Mouse (Mus musculus) kidney, embryonic 14.5 days (tissue): ENCODE results near the gene Dmkn. TPM values are rescaled to one million over a fixed set of nuclear protein-coding genes. Genes with fewer than 3 reads are reported as not detected.

Source experiments
- ATAC-seq: fragments of 200-750 bp; cut with Nextera tagmentation; 2 replicates; pipeline ENCODE4 v1.8.0; 2017; ENCODE audit warnings: moderate number of reproducible peaks, mild to moderate bottlenecking, moderate TSS enrichment, moderate library complexity; ENCODE audit not compliant: low FRiP score, low TSS enrichment
- H3K27ac ChIP-seq: fragments of 300-500 bp; sonication (generic); 2 replicates; pipeline ENCODE4 v1.5.1; 2014; ENCODE audit warnings: low read depth, mild to moderate bottlenecking, low read length, moderate library complexity, mixed read lengths
- H3K27me3 ChIP-seq: fragments of 300-500 bp; sonication (generic); 2 replicates; pipeline ENCODE4 v1.6.1; 2014; ENCODE audit warnings: mild to moderate bottlenecking, low read length; ENCODE audit not compliant: control insufficient read depth, insufficient read depth
- H3K36me3 ChIP-seq: fragments of 300-500 bp; sonication (generic); 2 replicates; pipeline ENCODE4 v1.6.1; 2014; ENCODE audit warnings: low read length, mixed read lengths; ENCODE audit not compliant: control insufficient read depth, insufficient read depth
- H3K4me1 ChIP-seq: fragments of 300-500 bp; sonication (generic); 2 replicates; pipeline ENCODE4 v1.6.1; 2014; ENCODE audit warnings: low read length, mixed read lengths; ENCODE audit not compliant: control insufficient read depth, insufficient read depth
- H3K4me2 ChIP-seq: fragments of 300-500 bp; sonication (generic); replicated peaks from 2 replicates; pipeline ENCODE4 v1.6.1; 2014; ENCODE audit warnings: low read depth, mild to moderate bottlenecking, low read length
- H3K4me3 ChIP-seq: fragments of 300-500 bp; sonication (generic); 2 replicates; pipeline ENCODE4 v1.5.1; 2014; ENCODE audit warnings: mild to moderate bottlenecking, low read length
- H3K9ac ChIP-seq: fragments of 300-500 bp; sonication (generic); 2 replicates; pipeline ENCODE4 v1.6.1; 2014; ENCODE audit warnings: low read depth, mild to moderate bottlenecking, low read length, moderate library complexity
- H3K9me3 ChIP-seq: fragments of 300-500 bp; sonication (generic); 2 replicates; pipeline ENCODE4 v1.6.1; 2016; ENCODE audit warnings: low read length; ENCODE audit not compliant: control insufficient read depth
- WGBS: fragments of 180-500 bp; shearing (Covaris S2); extraction: QIAGEN DNeasy Blood & Tissue Kit; methylation state at CpG from one replicate; pipeline ENCODE4 v1.1.7; 2014; 5-methylcytosine and 5-hydroxymethylcytosine counted together
- polyA plus RNA-seq: library from polyadenylated mRNA; unstranded; fragments of >200 nt; fragmentation: Nextera tagmentation; extraction: Ambion mirVana; gene quantifications from 2 replicates; pipeline ENCODE4 v1.2.1, GENCODE M21; 2014

The Dmkn gene
- polyA plus RNA-seq, 1 experiment from 2014 or later, result 0.95 TPM

DNA sequence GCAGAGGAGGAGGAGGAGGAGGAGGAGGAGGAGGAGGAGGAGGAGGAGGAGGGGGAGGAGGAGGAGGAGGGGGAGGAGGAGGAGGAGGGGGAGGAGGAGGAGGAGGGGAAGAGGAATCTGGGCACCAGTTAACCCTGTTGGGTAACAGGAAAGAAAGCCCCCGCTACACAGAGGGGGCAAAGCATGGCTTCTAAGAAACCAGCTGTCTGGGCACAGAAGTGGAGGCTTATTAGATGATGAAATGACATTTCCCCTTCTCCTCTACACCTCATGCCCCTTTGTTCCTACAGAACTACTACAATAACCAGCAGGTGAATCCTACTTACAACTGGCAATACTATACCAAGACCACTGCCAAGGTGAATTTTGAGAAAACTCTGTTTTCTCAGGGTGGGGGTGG, 14.4 kb downstream of the Dmkn start:
- no peaks in the 10 kb centered on the region for H3K36me3 ChIP-seq
- no peak overlapping the region for H3K4me3 ChIP-seq
- no peaks in the 10 kb centered on the region for H3K27me3 ChIP-seq
- 83% methylated on average over 1 of the region's 1 CpGs for WGBS
- H3K27ac ChIP-seq, result no peak overlapping the region
- H3K9me3 ChIP-seq, result no peaks in the 10 kb centered on the region
- H3K4me2 ChIP-seq, result no peak overlapping the region
- H3K4me1 ChIP-seq, result no peaks in the 10 kb centered on the region
- ATAC-seq, result no peak
- no peak overlapping the region for H3K9ac ChIP-seq

DNA sequence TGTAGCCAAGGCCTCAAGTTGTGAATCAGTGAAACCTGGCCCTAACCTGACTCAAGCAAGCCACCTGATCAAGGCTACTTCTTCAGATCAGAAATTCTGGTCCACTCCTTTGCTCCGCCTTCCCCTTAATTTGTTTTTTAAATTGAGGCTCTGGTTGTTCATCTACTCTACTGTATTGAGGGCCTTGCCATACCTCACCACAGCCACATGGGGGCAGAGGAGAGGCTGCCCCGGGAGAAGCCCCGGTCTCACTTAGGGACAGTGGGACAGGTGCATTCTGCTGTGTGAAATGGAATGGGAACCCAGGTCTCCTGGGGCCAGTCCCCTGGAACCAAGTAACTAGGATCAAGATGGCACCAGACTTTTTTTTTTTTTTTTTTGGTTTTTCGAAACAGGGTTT, 18.2 kb downstream of the Dmkn start:
- 73% methylated on average over 4 of the region's 4 CpGs for WGBS
- H3K4me3 ChIP-seq, result no peak overlapping the region
- no peaks in the 10 kb centered on the region for H3K9me3 ChIP-seq
- H3K27me3 ChIP-seq, result no peaks in the 10 kb centered on the region
- H3K4me1 ChIP-seq, result no peaks in the 10 kb centered on the region
- H3K4me2 ChIP-seq, result no peak overlapping the region
- H3K9ac ChIP-seq, result no peak overlapping the region
- no peak overlapping the region for H3K27ac ChIP-seq
- no peaks in the 10 kb centered on the region for H3K36me3 ChIP-seq
- ATAC-seq, result no peak

- Histone ChIP-seq H3K27me3 (no peaks in the 10 kb centered on the region), H3K36me3 (no peaks in the 10 kb centered on the region), H3K4me1 (no peaks in the 10 kb centered on the region), H3K27ac (no peak overlapping the region), H3K9ac (no peak overlapping the region), H3K4me2 (no peak overlapping the region), H3K9me3 (no peaks in the 10 kb centered on the region), H3K4me3 (no peak overlapping the region)
- ATAC-seq, result no peak
- 76% methylated on average over 3 of the region's 3 CpGs for WGBS
Observed at GRCm38 (mm10) chr7:30782658-30783057, 19.1 kb downstream of the Dmkn start.

- no peak overlapping the region for H3K9ac ChIP-seq
- no peak overlapping the region for H3K4me3 ChIP-seq
- ATAC-seq, result no peak
- H3K27me3 ChIP-seq, result no peaks in the 10 kb centered on the region
- WGBS, result 81% methylated on average over 1 of the region's 1 CpGs
- no peaks in the 10 kb centered on the region for H3K36me3 ChIP-seq
- no peak overlapping the region for H3K27ac ChIP-seq
- no peaks in the 10 kb centered on the region for H3K4me1 ChIP-seq
- no peak overlapping the region for H3K4me2 ChIP-seq
- H3K9me3 ChIP-seq, result no peaks in the 10 kb centered on the region
Observed at GRCm38 (mm10) chr7:30785154-30785553, 21.6 kb downstream of the Dmkn start.

GRCm38 (mm10) chr7:30785721-30786546, 22.4 kb downstream of the Dmkn start:
- Histone ChIP-seq H3K27me3 (no peaks in the 10 kb centered on the region), H3K36me3 (no peaks in the 10 kb centered on the region), H3K9me3 (no peaks in the 10 kb centered on the region), H3K4me1 (no peaks in the 10 kb centered on the region), H3K27ac (no peak overlapping the region), H3K9ac (no peak overlapping the region), H3K4me3 (no peak overlapping the region), H3K4me2 (no peak overlapping the region)
- ATAC-seq, result no peak
- WGBS, result 65% methylated on average over 13 of the region's 13 CpGs

- ATAC-seq, result no peak
- WGBS, result 52% methylated on average over 15 of the region's 15 CpGs
- Histone ChIP-seq H3K9me3 (no peaks in the 10 kb centered on the region), H3K36me3 (no peaks in the 10 kb centered on the region), H3K27me3 (no peaks in the 10 kb centered on the region), H3K9ac (no peak within 1 kb of the TSS), H3K27ac (no peak within 1 kb of the TSS), H3K4me3 (no peak within 1 kb of the TSS), H3K4me1 (no peaks in the 10 kb centered on the region), H3K4me2 (no peak within 1 kb of the TSS)
Observed at GRCm38 (mm10) chr7:30787377-30788022, 23.9 kb downstream of the Dmkn start, which contains the start of gene Krtdap. Gene Krtdap, plus strand, starts transcription at chr7:30787896.

DNA sequence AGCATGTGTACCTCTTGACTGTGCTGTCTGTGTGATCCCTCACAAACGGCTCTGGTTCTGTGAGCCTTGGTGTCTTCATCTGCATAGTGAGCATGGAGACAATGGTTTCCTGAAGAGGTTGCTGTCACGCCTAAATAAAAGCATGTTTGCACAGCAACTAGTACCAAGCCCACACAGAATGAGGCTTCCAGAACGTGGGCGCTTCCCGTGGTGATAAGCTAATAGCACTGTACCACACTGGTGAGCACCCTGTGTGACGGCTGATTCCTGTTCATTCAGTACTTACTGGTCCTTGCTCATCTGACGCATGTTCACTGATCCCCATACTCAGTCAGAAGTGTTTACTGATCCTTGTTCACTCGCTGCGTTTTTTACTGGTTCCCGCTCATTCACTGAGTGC, 26.6 kb downstream of the Dmkn start:
- 82% methylated on average over 10 of the region's 10 CpGs for WGBS
- no peak overlapping the region for H3K9ac ChIP-seq
- no peak overlapping the region for H3K4me3 ChIP-seq
- no peaks in the 10 kb centered on the region for H3K4me1 ChIP-seq
- no peak for ATAC-seq
- no peaks in the 10 kb centered on the region for H3K36me3 ChIP-seq
- H3K27me3 ChIP-seq, result no peaks in the 10 kb centered on the region
- H3K9me3 ChIP-seq, result no peaks in the 10 kb centered on the region
- H3K27ac ChIP-seq, result no peak overlapping the region
- H3K4me2 ChIP-seq, result no peak overlapping the region

- H3K4me1 ChIP-seq, result no peaks in the 10 kb centered on the region
- no peak overlapping the region for H3K4me2 ChIP-seq
- WGBS, result 24% methylated on average over 9 of the region's 9 CpGs
- no peak overlapping the region for H3K27ac ChIP-seq
- no peak overlapping the region for H3K9ac ChIP-seq
- H3K27me3 ChIP-seq, result no peaks in the 10 kb centered on the region
- no peak for ATAC-seq
- no peaks in the 10 kb centered on the region for H3K9me3 ChIP-seq
- no peak overlapping the region for H3K4me3 ChIP-seq
- no peaks in the 10 kb centered on the region for H3K36me3 ChIP-seq
Observed at GRCm38 (mm10) chr7:30791921-30792320, 28.4 kb downstream of the Dmkn start.

DNA sequence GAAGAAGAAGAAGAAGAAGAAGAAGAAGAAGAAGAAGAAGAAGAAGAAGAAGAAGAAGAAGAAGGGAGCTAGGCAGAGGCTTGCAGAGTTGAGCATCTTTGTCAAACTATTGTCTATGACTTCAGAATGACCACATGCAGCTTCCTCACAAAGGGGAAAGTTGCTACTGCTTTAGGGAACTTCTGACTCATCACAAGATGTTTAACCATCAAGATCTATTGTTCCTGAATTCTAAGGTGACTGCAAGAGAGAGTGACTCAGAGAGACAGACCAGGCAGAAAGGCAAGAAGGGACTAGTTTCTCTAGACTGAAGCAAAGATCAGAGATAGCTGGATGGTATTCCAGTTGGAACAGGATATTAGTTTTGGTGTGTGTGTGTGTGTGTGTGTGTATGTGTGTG, 31.4 kb downstream of the Dmkn start:
- no peak for ATAC-seq
- Histone ChIP-seq H3K36me3 (no peaks in the 10 kb centered on the region), H3K27ac (no peak overlapping the region), H3K4me2 (no peak overlapping the region), H3K4me1 (no peaks in the 10 kb centered on the region), H3K27me3 (no peaks in the 10 kb centered on the region), H3K4me3 (no peak overlapping the region), H3K9me3 (no peaks in the 10 kb centered on the region), H3K9ac (no peak overlapping the region)
